ENCODE assay signal across 16 mouse cellular contexts in genomic region chr11:108035761-108036160, GRCm38 (mm10).
"Had no signal": no experiment of that assay in that cellular context is flagged by ENCODE, and none has a peak within 500 bp of the region (broad histone marks: within the 10 kb centered on the region; RNA-seq: fewer than 3 reads in every experiment).

No protein-coding gene starts in this region.

- H3K27me3 ChIP-seq: neural tube, embryonic 13.5 days; neural tube, embryonic 15.5 days; stomach, embryonic 15.5 days had no signal

- H3K36me3 ChIP-seq: midbrain, embryonic 10.5 days; midbrain, embryonic 12.5 days; neural tube, embryonic 13.5 days; neural tube, embryonic 15.5 days; stomach, embryonic 15.5 days had no signal

- ATAC-seq: midbrain, embryonic 16.5 days had no signal

- H3K9ac ChIP-seq: lung, embryonic 14.5 days; midbrain, embryonic 12.5 days; neural tube, embryonic 13.5 days; neural tube, embryonic 15.5 days; stomach, embryonic 15.5 days had no signal

- H3K4me3 ChIP-seq: midbrain, embryonic 10.5 days; midbrain, embryonic 12.5 days; myocyte; neural tube, embryonic 13.5 days; neural tube, embryonic 15.5 days; stomach, embryonic 15.5 days had no signal

- H3K9me3 ChIP-seq: midbrain, embryonic 10.5 days; midbrain, embryonic 12.5 days; neural tube, embryonic 13.5 days; neural tube, embryonic 15.5 days; stomach, embryonic 15.5 days had no signal

- H3K27ac ChIP-seq: midbrain, embryonic 10.5 days; midbrain, embryonic 12.5 days; neural tube, embryonic 13.5 days; neural tube, embryonic 15.5 days; stomach, embryonic 15.5 days; stomach, postnatal 0 days had no signal

- H3K4me1 ChIP-seq: stomach, embryonic 15.5 days had no signal

- DNase-seq: lung, adult 18-20 months; lung, embryonic 14.5 days; lung, postnatal 10 days; midbrain, embryonic 14.5 days; right cerebral cortex, postnatal 14 days; thymus, adult 2 months; thymus, postnatal 25 days; thymus, postnatal 4 days had no signal

- H3K4me2 ChIP-seq: lung, embryonic 14.5 days; midbrain, embryonic 12.5 days; neural tube, embryonic 13.5 days; neural tube, embryonic 15.5 days; stomach, embryonic 15.5 days had no signal
